Mouse (Mus musculus) T-helper 1 cell (primary cell): Measurements from ENCODE around the gene Rbms1.

Experiments used
- in situ Hi-C: fragments of 300-600 bp; cut with MboI, MseI; formaldehyde crosslinking; loops from one replicate; pipeline ENCODE4 v1.15.1; 2025; ENCODE audit warnings: high pct_unique_total_duplicates

Gene Rbms1

DNA sequence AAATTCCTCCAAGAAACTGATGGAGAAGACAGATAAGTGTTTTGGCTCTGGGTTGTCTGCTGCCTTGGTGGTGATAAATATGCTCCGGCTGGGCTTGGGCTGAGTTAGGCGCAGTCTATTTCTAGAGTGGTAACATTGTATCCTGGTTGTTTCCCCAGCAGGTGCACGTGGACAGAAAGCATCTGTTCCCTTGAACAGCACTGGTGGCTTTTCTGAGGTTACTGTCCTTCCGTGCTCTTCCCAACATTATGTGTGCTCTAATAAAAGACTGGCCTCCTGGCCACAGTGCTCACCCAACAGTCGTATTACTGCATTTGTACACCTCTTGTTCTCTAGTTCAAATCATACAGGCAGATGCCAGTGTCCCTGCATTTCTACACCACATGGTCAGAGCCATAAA, 250.1 kb downstream of the Rbms1 start:
- in situ Hi-C loops: no loop called here

DNA sequence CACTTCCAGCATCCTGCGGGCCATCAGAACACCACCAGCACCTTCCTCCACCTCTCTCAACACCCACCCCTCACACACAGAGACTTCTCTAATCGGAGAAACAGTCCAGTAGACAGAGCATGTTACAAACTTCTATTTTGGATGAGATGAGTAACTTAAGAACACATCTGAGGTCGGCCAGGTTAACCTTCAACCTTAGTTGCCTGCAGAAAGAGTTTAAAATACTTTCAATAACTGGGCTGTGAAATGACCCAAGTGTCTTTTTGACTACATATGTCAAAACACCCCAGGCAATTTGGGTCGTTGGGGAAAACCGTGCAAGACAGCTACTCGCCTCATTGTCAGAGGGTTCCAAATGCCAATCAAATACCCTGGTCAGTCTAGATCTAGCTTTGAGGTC, 250.5 kb downstream of the Rbms1 start:
- in situ Hi-C loops: no loop called here

DNA sequence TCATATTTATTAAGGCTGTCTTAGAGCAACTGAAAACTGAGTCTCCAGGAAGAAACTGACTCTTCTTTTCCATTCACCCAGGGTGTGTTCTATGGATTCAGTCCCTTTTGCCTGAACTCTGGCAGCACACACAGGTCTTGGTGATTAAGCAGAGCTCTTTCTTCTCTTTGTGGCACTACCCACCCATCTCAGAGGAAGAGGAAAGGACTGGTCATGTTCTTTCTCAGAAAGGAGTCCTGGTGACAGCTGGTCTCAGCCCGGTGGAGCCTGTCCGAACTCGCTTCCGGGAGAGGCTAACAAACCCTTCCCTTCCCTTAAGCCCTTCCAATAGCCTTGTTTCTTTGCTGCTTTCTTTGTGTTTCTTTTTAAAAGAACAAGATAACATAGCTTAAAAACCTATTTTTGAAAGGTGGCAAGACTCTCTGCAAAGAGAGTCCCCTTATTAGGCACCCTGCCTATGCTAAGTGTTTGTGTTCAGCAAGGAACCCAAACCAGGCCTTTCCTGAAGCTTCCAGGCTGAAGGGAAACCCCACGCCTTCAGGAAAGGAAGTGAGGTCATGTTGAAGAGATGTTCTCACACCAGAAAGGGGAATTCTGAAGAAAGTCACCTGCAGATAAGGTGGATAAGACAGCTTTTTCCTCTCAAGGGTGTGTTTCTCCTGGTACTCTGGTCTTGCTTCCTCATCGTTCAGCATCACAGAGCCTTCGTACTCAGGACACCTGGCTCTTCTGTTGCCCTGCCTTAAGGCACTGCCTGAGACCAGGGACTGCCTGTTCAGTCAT, 251.7 kb downstream of the Rbms1 start:
- in situ Hi-C loops: no loop called here

DNA sequence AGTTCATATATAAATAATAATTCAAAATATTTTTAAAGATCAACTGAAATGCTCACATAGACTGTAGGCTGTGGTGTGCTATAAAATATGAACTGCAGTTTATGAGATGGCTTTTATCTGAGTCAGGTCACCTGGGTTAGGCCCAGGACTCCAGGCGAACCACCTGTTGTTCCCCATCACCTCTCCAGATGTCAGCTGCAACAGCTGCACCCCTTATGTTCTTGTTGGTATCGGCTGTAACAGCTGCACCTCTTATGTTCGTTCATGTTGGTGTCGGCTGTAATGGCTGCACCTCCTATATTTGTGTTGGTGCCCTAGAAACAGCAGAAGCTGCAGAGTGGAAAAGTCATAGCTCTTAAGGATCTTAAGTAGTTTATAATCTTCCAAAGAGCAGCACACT, 252.7 kb downstream of the Rbms1 start:
- in situ Hi-C loops: no loop called here

DNA sequence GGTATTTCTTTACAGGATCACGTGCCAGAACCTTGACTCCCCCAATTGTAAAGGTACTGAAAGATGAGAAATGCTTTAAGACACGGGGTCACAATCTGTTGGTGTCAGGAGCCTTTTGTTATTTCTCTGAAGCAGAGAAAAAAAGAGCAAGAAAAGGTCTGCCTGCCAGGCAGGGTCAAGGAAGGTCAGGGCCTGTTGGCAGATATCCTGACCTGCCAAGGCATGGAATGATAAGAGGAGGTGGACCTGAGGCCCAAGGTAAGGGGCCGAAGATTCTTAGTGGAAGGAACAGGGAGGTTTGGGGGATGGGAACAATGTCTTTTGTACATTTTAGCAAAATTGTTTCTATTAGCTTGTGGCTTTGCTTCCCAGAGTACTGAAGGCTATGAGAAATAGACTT, 254.3 kb downstream of the Rbms1 start:
- in situ Hi-C loops: no loop called here

DNA sequence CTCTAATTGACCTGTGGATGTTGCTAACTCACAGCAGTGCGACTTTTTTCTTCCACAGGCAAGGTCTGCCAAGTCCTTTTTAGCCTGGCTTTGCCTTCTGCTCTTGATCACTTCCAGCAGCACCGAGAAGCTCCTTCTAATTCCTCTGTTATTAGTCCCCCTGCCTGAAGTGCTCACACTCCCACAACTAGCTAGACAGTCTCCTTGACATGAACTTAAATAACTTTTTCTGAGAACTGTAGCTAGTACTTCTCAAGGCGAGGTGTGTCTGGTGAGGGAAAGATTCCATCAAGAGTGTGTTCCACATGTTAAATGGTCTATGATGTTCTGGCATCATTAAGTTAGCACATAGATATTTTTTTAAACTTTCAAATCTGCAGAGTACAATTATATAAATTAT, 256.1 kb downstream of the Rbms1 start:
- in situ Hi-C loops: no loop called here

DNA sequence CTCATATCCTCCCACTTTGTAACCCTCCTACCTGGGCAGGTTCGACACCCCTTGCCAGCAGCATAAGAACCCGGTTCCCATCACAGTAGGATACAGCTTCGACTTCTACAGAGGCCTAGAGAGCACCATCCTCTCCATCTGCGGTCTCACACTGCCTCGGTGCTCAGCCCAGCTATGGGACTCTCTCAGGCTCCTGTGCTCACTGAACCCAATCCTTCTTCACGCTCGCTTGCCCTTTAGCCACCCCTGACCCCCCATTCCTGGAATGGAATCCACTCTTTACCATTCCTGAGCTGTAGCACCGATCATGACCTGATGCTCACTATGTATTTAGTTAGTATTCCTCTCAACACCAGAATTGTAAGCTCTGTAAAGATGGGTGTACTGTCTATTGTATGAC, 257.6 kb downstream of the Rbms1 start:
- in situ Hi-C loops: no loop called here

DNA sequence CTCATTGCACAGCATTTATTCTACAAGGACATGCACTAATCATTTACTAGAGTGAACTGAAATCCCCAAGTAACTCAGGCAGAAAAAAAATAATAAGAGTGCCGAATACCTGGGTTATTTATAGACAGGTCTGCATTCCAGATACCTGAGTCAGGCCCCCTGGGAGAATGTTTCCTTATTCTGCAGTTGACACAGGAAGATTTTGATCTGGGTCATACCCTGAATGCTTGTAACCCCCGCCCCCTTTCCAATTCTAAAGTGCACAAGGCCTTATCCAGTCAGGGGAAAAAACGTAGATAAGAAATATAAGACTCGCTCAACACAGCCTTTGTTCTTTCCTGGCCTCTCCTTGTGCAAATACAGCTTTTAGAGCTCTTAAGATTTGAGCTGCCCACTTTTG, 259.7 kb downstream of the Rbms1 start:
- in situ Hi-C loops: no loop called here

DNA sequence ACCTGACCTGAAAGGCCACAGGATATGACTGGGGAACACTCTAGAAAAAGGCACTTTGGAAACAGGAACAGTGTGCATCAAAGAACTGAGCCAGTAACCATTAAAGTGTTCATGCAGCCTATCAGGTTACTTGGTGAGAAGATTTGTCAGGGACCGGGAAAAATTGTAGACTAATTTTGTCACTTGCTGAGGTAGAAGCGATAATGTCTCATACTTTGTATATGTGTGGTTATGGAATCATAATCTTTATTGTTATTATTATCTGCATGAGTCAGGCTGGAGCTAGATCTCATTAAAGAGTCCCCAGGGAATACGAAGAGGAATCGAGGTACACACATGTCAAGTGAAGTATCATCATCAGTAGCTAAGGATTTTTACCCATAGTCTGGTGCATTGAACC, 262.0 kb downstream of the Rbms1 start:
- in situ Hi-C loops: no loop called here
